Mouse (Mus musculus) liver, postnatal 0 days (tissue): ENCODE results near the gene Pdhb. TPM values are rescaled to one million over a fixed set of nuclear protein-coding genes. Genes with fewer than 3 reads are reported as not detected.

Experiments used
- ATAC-seq: fragments of 200-750 bp; cut with Nextera tagmentation; 2 replicates; pipeline ENCODE4 v1.8.0; 2017; ENCODE audit warnings: mild to moderate bottlenecking, moderate library complexity
- DNase-seq: peaks from one replicate; pipeline ENCODE4 v3.0.0-alpha.2; 2016
- H3K27ac ChIP-seq: fragments of 300-500 bp; sonication (generic); 2 replicates; pipeline ENCODE4 v1.5.1; 2014; ENCODE audit warnings: antibody characterized with exemption, moderate library complexity, mild to moderate bottlenecking, low read depth
- H3K27me3 ChIP-seq: fragments of 300-500 bp; sonication (generic); 2 replicates; pipeline ENCODE4 v1.6.1; 2014; ENCODE audit warnings: low read length, control low read depth, mixed read lengths; ENCODE audit not compliant: insufficient read depth
- H3K36me3 ChIP-seq: fragments of 300-500 bp; sonication (generic); replicated peaks from 2 replicates; pipeline ENCODE4 v1.6.1; 2014; ENCODE audit warnings: mild to moderate bottlenecking, control low read depth, low read length, moderate library complexity, mixed read lengths; ENCODE audit not compliant: insufficient read depth
- H3K4me1 ChIP-seq: fragments of 300-500 bp; sonication (generic); 2 replicates; pipeline ENCODE4 v1.6.1; 2014; ENCODE audit warnings: antibody characterized with exemption, mild to moderate bottlenecking, control low read depth; ENCODE audit not compliant: insufficient read depth
- H3K4me2 ChIP-seq: fragments of 300-500 bp; sonication (generic); 2 replicates; pipeline ENCODE4 v1.6.1; 2014; ENCODE audit warnings: low read depth, mild to moderate bottlenecking, low read length, moderate library complexity, mixed read lengths
- H3K4me3 ChIP-seq: fragments of 300-500 bp; sonication (generic); 2 replicates; pipeline ENCODE4 v1.5.1; 2014; ENCODE audit warnings: low read depth, low read length
- H3K9ac ChIP-seq: fragments of 300-500 bp; sonication (generic); replicated peaks from 2 replicates; pipeline ENCODE4 v1.6.1; 2014; ENCODE audit warnings: mild to moderate bottlenecking, moderate library complexity
- H3K9me3 ChIP-seq: fragments of 300-500 bp; sonication (generic); 2 replicates; pipeline ENCODE4 v1.6.1; 2016; ENCODE audit warnings: mild to moderate bottlenecking, control low read depth, low read length, mixed read lengths
- CTCF ChIP-seq: sonication (generic); IDR thresholded peaks from 2 replicates; pipeline ENCODE4 v1.5.1; 2016; ENCODE audit warnings: antibody characterized with exemption, low read depth
- EP300 ChIP-seq: IDR thresholded peaks from 2 replicates; pipeline ENCODE4 v1.6.1; 2016; ENCODE audit warnings: antibody characterized with exemption, low read depth, mild to moderate bottlenecking
- WGBS: fragments of 180-500 bp; shearing (Covaris S2); extraction: QIAGEN DNeasy Blood & Tissue Kit; methylation state at CpG from one replicate; pipeline ENCODE4 v1.1.7; 2014; ENCODE audit not compliant: insufficient replicate concordance; 5-methylcytosine and 5-hydroxymethylcytosine counted together
- polyA plus RNA-seq: library from polyadenylated mRNA; unstranded; fragments of >200 nt; fragmentation: Nextera tagmentation; extraction: Ambion mirVana; gene quantifications from 2 replicates; pipeline ENCODE4 v1.2.1, GENCODE M21; 2015

Pdhb gene
- polyA plus RNA-seq, 1 experiment from 2014 or later = 125 TPM

- Histone ChIP-seq H3K9ac (no peak overlapping the region), H3K27me3 (no peaks in the 10 kb centered on the region), H3K9me3 (no peaks in the 10 kb centered on the region), H3K4me2 (no peak overlapping the region), H3K36me3 (peaks cover 21% of the 10 kb centered on the region), H3K27ac (no peak overlapping the region), H3K4me3 (no peak overlapping the region), H3K4me1 (peaks cover 2% of the 10 kb centered on the region; the same call in 1 of the 2 replicates)
- DNase-seq (no peak), ATAC-seq (no peak)
- TF ChIP-seq CTCF = no peak
- no peak for TF ChIP-seq EP300
- 75% methylated on average over 5 of the region's 5 CpGs for WGBS
Observed at GRCm38 (mm10) chr14:8119454-8119853, 53.4 kb downstream of the Pdhb start.

- 70% methylated on average over 2 of the region's 2 CpGs for whole genome bisulfite sequencing
Observed at GRCm38 (mm10) chr14:8117371-8117770, 55.5 kb downstream of the Pdhb start.

More at GRCm38 (mm10) chr14:8117371-8117770, 55.5 kb downstream of the Pdhb start:
- TF ChIP-seq EP300 (no peak), CTCF (no peak)
- ATAC-seq (no peak), DNase-seq (no peak)
- Histone ChIP-seq H3K9ac (no peak overlapping the region), H3K27me3 (no peaks in the 10 kb centered on the region), H3K9me3 (no peaks in the 10 kb centered on the region), H3K4me3 (no peak overlapping the region), H3K27ac (no peak overlapping the region), H3K4me2 (no peak overlapping the region), H3K36me3 (peaks cover 8% of the 10 kb centered on the region), H3K4me1 (peaks cover 5% of the 10 kb centered on the region; the same call in 1 of the 2 replicates)

Other genes starting within 250 kb of the Pdhb start
- not detected in 2 replicates for gene Gm45521, start 215.7 kb downstream of the Pdhb start, polyA plus RNA-seq
- 12.1 and 13.2 TPM in 2 replicates for gene Dnase1l3, start 178.5 kb downstream of the Pdhb start, polyA plus RNA-seq
- 29.8 and 34.0 TPM in 2 replicates for gene Abhd6, start 170.1 kb downstream of the Pdhb start, polyA plus RNA-seq
- gene Rpp14, start 92.7 kb downstream of the Pdhb start, polyA plus RNA-seq = 19.2 and 19.3 TPM in 2 replicates
- 15.7 and 17.8 TPM in 2 replicates for gene Pxk, start 74.8 kb downstream of the Pdhb start, polyA plus RNA-seq
- 9.7 and 10.0 TPM in 2 replicates for gene Kctd6, start 41.1 kb upstream of the Pdhb start, polyA plus RNA-seq
- 64.9 and 66.7 TPM in 2 replicates for gene Acox2, start 86.3 kb upstream of the Pdhb start, polyA plus RNA-seq
- not detected in 2 replicates for gene Fam107a, start 145.0 kb upstream of the Pdhb start, polyA plus RNA-seq
- gene Oit1, start 205.7 kb upstream of the Pdhb start, polyA plus RNA-seq = not detected in 2 replicates